Mouse (Mus musculus) liver, embryonic 12.5 days (tissue): Measurements from ENCODE around the gene Trio. TPM values are rescaled to one million over a fixed set of nuclear protein-coding genes. Genes with fewer than 3 reads are reported as not detected.
A peak's percentile ranks its signal among the peaks of the same experiment; 100 is the strongest.

Experiments used
- ATAC-seq: fragments of 200-750 bp; cut with Nextera tagmentation; 2 replicates; pipeline ENCODE4 v1.8.0; 2017; ENCODE audit warnings: moderate number of reproducible peaks, mild to moderate bottlenecking, moderate library complexity
- H3K27ac ChIP-seq: fragments of 300-500 bp; sonication (generic); 2 replicates; pipeline ENCODE4 v1.5.1; 2016; ENCODE audit warnings: mild to moderate bottlenecking
- H3K27me3 ChIP-seq: fragments of 300-500 bp; sonication (generic); replicated peaks from 2 replicates; pipeline ENCODE4 v1.6.1; 2016; ENCODE audit warnings: mild to moderate bottlenecking, moderate library complexity
- H3K36me3 ChIP-seq: fragments of 300-500 bp; sonication (generic); 2 replicates; pipeline ENCODE4 v1.6.1; 2016; ENCODE audit warnings: mild to moderate bottlenecking, moderate library complexity
- H3K4me1 ChIP-seq: fragments of 300-500 bp; sonication (generic); 2 replicates; pipeline ENCODE4 v1.6.1; 2016
- H3K4me2 ChIP-seq: fragments of 300-500 bp; sonication (generic); 2 replicates; pipeline ENCODE4 v1.6.1; 2016; ENCODE audit warnings: mild to moderate bottlenecking, moderate library complexity
- H3K4me3 ChIP-seq: fragments of 300-500 bp; sonication (generic); 2 replicates; pipeline ENCODE4 v1.5.1; 2016; ENCODE audit warnings: mild to moderate bottlenecking, moderate library complexity
- H3K9ac ChIP-seq: fragments of 300-500 bp; sonication (generic); 2 replicates; pipeline ENCODE4 v1.6.1; 2016; ENCODE audit warnings: mild to moderate bottlenecking, moderate library complexity
- H3K9me3 ChIP-seq: fragments of 300-500 bp; sonication (generic); replicated peaks from 2 replicates; pipeline ENCODE4 v1.6.1; 2016; ENCODE audit warnings: mild to moderate bottlenecking, moderate library complexity
- WGBS: fragments of 180-500 bp; shearing (Covaris S2); methylation state at CpG from one replicate; pipeline ENCODE4 v1.1.7; 2016; ENCODE audit not compliant: insufficient replicate concordance; 5-methylcytosine and 5-hydroxymethylcytosine counted together
- polyA plus RNA-seq: library from polyadenylated mRNA; unstranded; fragments of >200 nt; fragmentation: Nextera tagmentation; extraction: Ambion mirVana; gene quantifications from 2 replicates; pipeline ENCODE4 v1.2.1, GENCODE M21; 2016

Trio gene
- polyA plus RNA-seq, 1 experiment from 2014 or later = 5.6 TPM

GRCm38 (mm10) chr15:27810262-27810661 is 215.4 kb downstream of the Trio start:
- 62% methylated on average over 7 of the region's 7 CpGs for WGBS
- Histone ChIP-seq H3K27ac (no peak overlapping the region), H3K9ac (no peak overlapping the region), H3K36me3 (peaks cover 16% of the 10 kb centered on the region), H3K4me2 (no peak overlapping the region), H3K4me1 (no peaks in the 10 kb centered on the region), H3K9me3 (no peaks in the 10 kb centered on the region), H3K4me3 (no peak overlapping the region), H3K27me3 (no peaks in the 10 kb centered on the region)
- no peak for ATAC-seq

GRCm38 (mm10) chr15:27808596-27809276 is 216.9 kb downstream of the Trio start:
- Histone ChIP-seq H3K4me2 (no peak overlapping the region), H3K27ac (no peak overlapping the region), H3K9ac (no peak overlapping the region), H3K4me3 (no peak overlapping the region), H3K9me3 (no peaks in the 10 kb centered on the region), H3K27me3 (no peaks in the 10 kb centered on the region), H3K4me1 (no peaks in the 10 kb centered on the region), H3K36me3 (peaks cover 28% of the 10 kb centered on the region)
- 55% methylated on average over 5 of the region's 5 CpGs for WGBS
- ATAC-seq = no peak

GRCm38 (mm10) chr15:27806219-27806618 is 219.4 kb downstream of the Trio start:
- Histone ChIP-seq H3K36me3 (peaks cover 24% of the 10 kb centered on the region), H3K9me3 (no peaks in the 10 kb centered on the region), H3K27ac (no peak overlapping the region), H3K27me3 (no peaks in the 10 kb centered on the region), H3K4me3 (no peak overlapping the region), H3K9ac (no peak overlapping the region), H3K4me1 (no peaks in the 10 kb centered on the region), H3K4me2 (no peak overlapping the region)
- ATAC-seq = no peak
- WGBS = 70% methylated on average over 10 of the region's 10 CpGs

GRCm38 (mm10) chr15:27805654-27806053 is 220.0 kb downstream of the Trio start:
- Histone ChIP-seq H3K4me3 (no peak overlapping the region), H3K27me3 (no peaks in the 10 kb centered on the region), H3K9ac (no peak overlapping the region), H3K4me1 (no peaks in the 10 kb centered on the region), H3K9me3 (no peaks in the 10 kb centered on the region), H3K4me2 (no peak overlapping the region), H3K36me3 (peaks cover 24% of the 10 kb centered on the region), H3K27ac (no peak overlapping the region)
- no peak for ATAC-seq
- 80% methylated on average over 16 of the region's 16 CpGs for WGBS

GRCm38 (mm10) chr15:27804447-27804846 is 221.2 kb downstream of the Trio start:
- Histone ChIP-seq H3K9ac (no peak overlapping the region), H3K4me2 (no peak overlapping the region), H3K27ac (no peak overlapping the region), H3K36me3 (peaks cover 24% of the 10 kb centered on the region), H3K27me3 (no peaks in the 10 kb centered on the region), H3K4me1 (no peaks in the 10 kb centered on the region), H3K9me3 (no peaks in the 10 kb centered on the region), H3K4me3 (no peak overlapping the region)
- no peak for ATAC-seq
- 81% methylated on average over 14 of the region's 14 CpGs for WGBS

GRCm38 (mm10) chr15:27803568-27804345 is 221.9 kb downstream of the Trio start:
- H3K9ac ChIP-seq = no peak overlapping the region
- no peak for ATAC-seq
- H3K4me3 ChIP-seq = no peak overlapping the region
- no peaks in the 10 kb centered on the region for H3K4me1 ChIP-seq
- no peaks in the 10 kb centered on the region for H3K9me3 ChIP-seq
- H3K36me3 ChIP-seq = peaks cover 24% of the 10 kb centered on the region
- no peak overlapping the region for H3K27ac ChIP-seq
- no peak overlapping the region for H3K4me2 ChIP-seq
- no peaks in the 10 kb centered on the region for H3K27me3 ChIP-seq
- WGBS = 78% methylated on average over 18 of the region's 18 CpGs

GRCm38 (mm10) chr15:27802243-27802642 is 223.4 kb downstream of the Trio start:
- H3K4me2 ChIP-seq = no peak overlapping the region
- no peaks in the 10 kb centered on the region for H3K27me3 ChIP-seq
- H3K36me3 ChIP-seq = peaks cover 36% of the 10 kb centered on the region
- H3K9me3 ChIP-seq = no peaks in the 10 kb centered on the region
- no peak for ATAC-seq
- no peaks in the 10 kb centered on the region for H3K4me1 ChIP-seq
- no peak overlapping the region for H3K27ac ChIP-seq
- H3K4me3 ChIP-seq = no peak overlapping the region
- 77% methylated on average over 12 of the region's 12 CpGs for WGBS
- H3K9ac ChIP-seq = no peak overlapping the region

GRCm38 (mm10) chr15:27801177-27801576 is 224.5 kb downstream of the Trio start:
- ATAC-seq = no peak
- H3K36me3 ChIP-seq = peaks cover 37% of the 10 kb centered on the region
- H3K4me2 ChIP-seq = no peak overlapping the region
- no peak overlapping the region for H3K27ac ChIP-seq
- no peak overlapping the region for H3K4me3 ChIP-seq
- 60% methylated on average over 4 of the region's 4 CpGs for WGBS
- H3K9me3 ChIP-seq = no peaks in the 10 kb centered on the region
- H3K27me3 ChIP-seq = no peaks in the 10 kb centered on the region
- no peak overlapping the region for H3K9ac ChIP-seq
- H3K4me1 ChIP-seq = peaks cover 7% of the 10 kb centered on the region

GRCm38 (mm10) chr15:27797480-27798155 is 228.0 kb downstream of the Trio start:
- WGBS = 82% methylated on average over 20 of the region's 20 CpGs
- Histone ChIP-seq H3K27me3 (no peaks in the 10 kb centered on the region), H3K9ac (no peak overlapping the region), H3K27ac (no peak overlapping the region), H3K36me3 (peaks cover 15% of the 10 kb centered on the region; the same call in 1 of the 2 replicates), H3K4me1 (peaks cover 8% of the 10 kb centered on the region), H3K4me3 (no peak overlapping the region), H3K4me2 (no peak overlapping the region), H3K9me3 (no peaks in the 10 kb centered on the region)
- no peak for ATAC-seq

GRCm38 (mm10) chr15:27796868-27797222 is 228.8 kb downstream of the Trio start:
- H3K27ac ChIP-seq = no peak overlapping the region
- no peak overlapping the region for H3K4me2 ChIP-seq
- H3K4me1 ChIP-seq = peaks cover 8% of the 10 kb centered on the region
- 68% methylated on average over 7 of the region's 7 CpGs for WGBS
- H3K36me3 ChIP-seq = peaks cover 12% of the 10 kb centered on the region; the same call in 1 of the 2 replicates
- no peaks in the 10 kb centered on the region for H3K27me3 ChIP-seq
- no peak overlapping the region for H3K4me3 ChIP-seq
- no peaks in the 10 kb centered on the region for H3K9me3 ChIP-seq
- no peak overlapping the region for H3K9ac ChIP-seq
- no peak for ATAC-seq

- Histone ChIP-seq H3K4me1 (peaks cover 8% of the 10 kb centered on the region), H3K36me3 (peaks cover 12% of the 10 kb centered on the region; the same call in 1 of the 2 replicates), H3K9me3 (no peaks in the 10 kb centered on the region), H3K9ac (no peak overlapping the region), H3K27ac (peak overlapping the region; percentile 43; the same call in 1 of the 2 replicates), H3K27me3 (no peaks in the 10 kb centered on the region), H3K4me3 (no peak overlapping the region), H3K4me2 (no peak overlapping the region)
- WGBS = 67% methylated on average over 22 of the region's 22 CpGs
- ATAC-seq = no peak
These were observed 229.4 kb downstream of the Trio start for GRCm38 (mm10) chr15:27795942-27796867.
